Mouse (Mus musculus) left cerebral cortex, postnatal 25 days (tissue): ENCODE measurements at regions not wholly inside any gene's neighbourhood (a gene's known extent, or its start where the extent isn't known, plus 50 kb on each side); places are given as distances from the start of the nearest gene placed in this dataset.
A peak's percentile ranks its signal among the peaks of the same experiment; 100 is the strongest.
"Not testable (repeated sequence)": the region's sequence is repeated elsewhere in the genome, so short reads cannot be mapped to it uniquely, and the experiment has no call there.

Experiments
- DNase-seq, 2 experiments: peaks; one replicate each; pipeline ENCODE4 v3.0.0; 2022; ENCODE audit warnings: low spot score in 2 of 2, mixed read lengths in 1 of 2
- intact Hi-C: fragments of 180-260 bp; cut with DNase I; formaldehyde crosslinking; loops from one replicate; pipeline ENCODE4 v1.15.1; 2025

- DNase-seq, result no peak
- intact Hi-C loops, result no loop called here
These were observed 273.0 kb downstream of the Hace1 start for GRCm38 (mm10) chr10:45850625-45851024.

GRCm38 (mm10) chr10:45852688-45853087, 275.1 kb downstream of the Hace1 start:
- DNase-seq, result no peak
- intact Hi-C loops, result no loop called here

- intact Hi-C loops, result no loop called here
- DNase-seq, result no peak
These were observed 277.9 kb downstream of the Hace1 start for GRCm38 (mm10) chr10:45855514-45855913.

- DNase-seq, result no peak
- intact Hi-C loops, result no loop called here
These were observed 281.5 kb downstream of the Hace1 start for GRCm38 (mm10) chr10:45859137-45859536.

- intact Hi-C loops, result no loop called here
- no peak for DNase-seq
These were observed 282.3 kb downstream of the Hace1 start for GRCm38 (mm10) chr10:45859909-45860308.

- intact Hi-C loops, result no loop called here
- DNase-seq, result no peak
These were observed 283.1 kb downstream of the Hace1 start for GRCm38 (mm10) chr10:45860696-45861095.

- intact Hi-C loops, result no loop called here
- no peak for DNase-seq
These were observed 288.2 kb downstream of the Hace1 start for GRCm38 (mm10) chr10:45865793-45866192.

GRCm38 (mm10) chr10:45866860-45867259, 289.2 kb downstream of the Hace1 start:
- intact Hi-C loops, result no loop called here
- no peak for DNase-seq

GRCm38 (mm10) chr10:45871028-45871427, 293.4 kb downstream of the Hace1 start:
- intact Hi-C loops, result no loop called here
- no peak for DNase-seq

- DNase-seq, result no peak
- intact Hi-C loops, result no loop called here
These were observed 294.6 kb downstream of the Hace1 start for GRCm38 (mm10) chr10:45872007-45872890.

GRCm38 (mm10) chr10:45873805-45874780, 296.5 kb downstream of the Hace1 start:
- DNase-seq, result no peak
- intact Hi-C loops, result no loop called here

- intact Hi-C loops, DNase-seq: not testable (repeated sequence)
These were observed 297.7 kb downstream of the Hace1 start for GRCm38 (mm10) chr10:45875287-45875686.

- intact Hi-C loops, result no loop called here
- no peak for DNase-seq
These were observed 306.1 kb downstream of the Hace1 start for GRCm38 (mm10) chr10:45883745-45884144.

GRCm38 (mm10) chr10:45886636-45887035, 309.0 kb downstream of the Hace1 start:
- DNase-seq, result no peak
- intact Hi-C loops, result no loop called here

- intact Hi-C loops, result no loop called here
- DNase-seq, result peak in 1 of 2 experiments; percentile 75
These were observed 311.2 kb downstream of the Hace1 start for GRCm38 (mm10) chr10:45888835-45889234.

- intact Hi-C loops, result no loop called here
- no peak for DNase-seq
These were observed 311.8 kb downstream of the Hace1 start for GRCm38 (mm10) chr10:45889381-45889951.

GRCm38 (mm10) chr10:45890088-45890626, 312.5 kb downstream of the Hace1 start:
- DNase-seq, result no peak
- intact Hi-C loops, result no loop called here

- intact Hi-C loops, result no loop called here
- DNase-seq, result no peak
These were observed 314.8 kb downstream of the Hace1 start for GRCm38 (mm10) chr10:45892464-45892863.

GRCm38 (mm10) chr10:45893894-45894831, 316.5 kb downstream of the Hace1 start:
- intact Hi-C loops, result no loop called here
- no peak for DNase-seq
